Mouse (Mus musculus): ENCODE measurements around the gene Gucd1. TPM values are rescaled to one million over a fixed set of nuclear protein-coding genes. Genes with fewer than 3 reads are reported as not detected.

Gene Gucd1
- total and polyA plus RNA-seq, 2 experiments from 2014 or later = 12.6 to 41.2 TPM

DNA sequence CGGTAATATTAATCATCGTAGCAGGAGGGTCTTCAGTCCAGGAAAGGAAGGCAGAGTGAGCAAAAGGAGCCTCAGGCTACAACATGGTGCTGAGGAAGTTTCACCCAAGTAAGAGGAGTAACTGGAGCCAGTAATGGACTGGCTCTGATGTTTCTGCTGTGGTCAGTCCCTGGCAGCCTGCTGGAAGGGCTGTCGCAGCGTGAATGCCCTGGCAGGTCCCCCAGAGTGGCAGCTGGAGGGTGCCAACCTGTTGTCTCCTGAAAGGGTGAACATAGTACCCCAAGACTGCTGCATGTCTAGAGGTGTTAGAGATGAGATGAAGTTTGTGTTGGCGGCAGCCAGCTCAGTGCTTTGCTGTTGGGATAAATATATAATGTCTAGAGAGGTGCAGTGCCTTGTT, 2.8 kb upstream of the Gucd1 start:
- 92% methylated on average over 5 of the region's 5 CpGs for WGBS
- no peak overlapping the region for H3K4me3 ChIP-seq (ENCODE audit: low read depth, low read length)
- no peaks in the 10 kb centered on the region for H3K27me3 ChIP-seq (ENCODE audit: insufficient read depth, low read length)
- no peak for TF ChIP-seq CTCF (IDR thresholded peaks at IDR 0.05)
- DNase-seq (ENCODE audit: low spot score) (no peak), ATAC-seq (ENCODE audit: low FRiP score) (no peak)
- H3K9ac ChIP-seq (replicated peaks; ENCODE audit: low read length, poor library complexity, severe bottlenecking) = no peak overlapping the region
- no peaks in the 10 kb centered on the region for H3K9me3 ChIP-seq (ENCODE audit: low read length)
- H3K27ac ChIP-seq (ENCODE audit: low read depth, low read length) = no peak overlapping the region
- H3K4me2 ChIP-seq (ENCODE audit: low read depth, low read length, poor library complexity, severe bottlenecking) = no peak overlapping the region
- peaks cover 12% of the 10 kb centered on the region for H3K4me1 ChIP-seq (ENCODE audit: insufficient read depth, low read length)
- H3K36me3 ChIP-seq (ENCODE audit: insufficient read depth, low read length) = peaks cover 18% of the 10 kb centered on the region

DNA sequence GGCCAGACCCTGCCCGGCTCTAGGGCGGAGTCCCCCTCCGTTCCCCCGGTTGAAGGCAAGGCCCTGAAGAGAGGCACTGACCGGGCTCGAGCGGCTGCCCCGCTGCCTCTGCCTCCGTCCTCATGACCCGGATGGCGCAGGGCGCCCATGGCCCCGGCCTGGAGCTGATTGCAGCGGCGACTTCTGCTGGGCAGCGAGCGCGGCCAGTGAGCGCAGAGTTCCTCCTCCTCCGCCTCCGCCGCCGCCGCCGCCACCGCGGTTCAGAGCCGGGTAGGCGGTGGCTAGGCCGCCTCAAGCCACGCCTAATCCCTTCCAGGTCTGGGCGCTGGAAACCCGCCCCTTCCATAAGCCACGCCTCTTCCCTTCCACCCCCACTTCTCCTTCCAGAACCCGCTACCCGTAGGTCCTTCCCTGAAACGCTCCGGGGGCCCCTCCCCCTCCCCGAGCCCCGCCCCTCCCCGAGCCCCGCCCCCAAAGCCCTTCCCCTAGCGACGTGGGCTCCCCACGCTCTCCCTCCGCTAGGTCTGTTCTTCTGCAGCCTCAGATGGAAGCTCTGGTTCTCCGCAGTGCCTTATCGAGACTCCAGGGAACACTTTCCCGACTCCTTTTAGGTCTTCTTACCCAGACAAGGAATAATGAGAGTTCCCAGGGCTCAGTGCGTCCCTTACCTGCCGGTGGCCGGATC, 557 bp downstream of the Gucd1 start, which contains the start of gene Snrpd3:
TSS of gene Snrpd3 (plus strand) at position 479 of the 685 bp plus-strand sequence.
- H3K36me3 ChIP-seq (ENCODE audit: insufficient read depth, low read length) = peaks cover 12% of the 10 kb centered on the region
- WGBS = under 1% methylated on average over 45 of the region's 52 CpGs
- ATAC-seq (ENCODE audit: low FRiP score) (peak; percentile 94), DNase-seq (ENCODE audit: low spot score) (peak; percentile 98)
- H3K4me3 ChIP-seq (ENCODE audit: low read depth, low read length) = peak within 1 kb of the TSS; percentile 89
- H3K9ac ChIP-seq (replicated peaks; ENCODE audit: low read length, poor library complexity, severe bottlenecking) = peak within 1 kb of the TSS; percentile 89
- no peak for TF ChIP-seq CTCF (IDR thresholded peaks at IDR 0.05)
- peak within 1 kb of the TSS; percentile 84 for H3K4me2 ChIP-seq (ENCODE audit: low read depth, low read length, poor library complexity, severe bottlenecking)
- no peaks in the 10 kb centered on the region for H3K9me3 ChIP-seq (ENCODE audit: low read length)
- peak within 1 kb of the TSS; percentile 92 for H3K27ac ChIP-seq (ENCODE audit: low read depth, low read length)
- peaks cover 12% of the 10 kb centered on the region for H3K4me1 ChIP-seq (ENCODE audit: insufficient read depth, low read length)
- H3K27me3 ChIP-seq (ENCODE audit: insufficient read depth, low read length) = no peaks in the 10 kb centered on the region

DNA sequence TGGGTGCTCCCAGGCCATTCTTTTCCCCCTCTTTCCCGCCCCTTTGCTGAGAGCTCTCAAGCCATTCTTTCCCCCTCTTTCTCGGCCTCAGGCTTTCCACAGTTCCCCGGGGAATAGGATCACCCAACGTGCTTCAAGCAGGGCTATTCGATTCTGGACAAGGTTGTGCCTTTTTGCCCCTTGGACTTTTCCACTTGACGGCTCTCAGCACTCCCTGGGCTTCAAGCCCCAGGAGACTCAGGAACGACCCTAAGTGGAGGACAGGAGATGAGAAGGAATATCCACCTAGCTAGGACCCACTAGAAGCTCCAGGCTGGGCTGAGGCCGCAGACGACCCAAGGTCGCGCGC, 1.1 kb downstream of the Gucd1 start:
- Histone ChIP-seq H3K9me3 (ENCODE audit: low read length) (no peaks in the 10 kb centered on the region), H3K27me3 (ENCODE audit: insufficient read depth, low read length) (no peaks in the 10 kb centered on the region), H3K27ac (ENCODE audit: low read depth, low read length) (peak overlapping the region; percentile 92), H3K4me1 (ENCODE audit: insufficient read depth, low read length) (peaks cover 12% of the 10 kb centered on the region), H3K4me3 (ENCODE audit: low read depth, low read length) (peak overlapping the region; percentile 89), H3K9ac (replicated peaks; ENCODE audit: low read length, poor library complexity, severe bottlenecking) (peak overlapping the region; percentile 89), H3K4me2 (ENCODE audit: low read depth, low read length, poor library complexity, severe bottlenecking) (peak overlapping the region; percentile 84), H3K36me3 (ENCODE audit: insufficient read depth, low read length) (peaks cover 13% of the 10 kb centered on the region)
- ATAC-seq (ENCODE audit: low FRiP score) (no peak), DNase-seq (ENCODE audit: low spot score) (peak; percentile 20)
- no peak for TF ChIP-seq CTCF (IDR thresholded peaks at IDR 0.05)
- under 1% methylated on average over 12 of the region's 12 CpGs for WGBS

DNA sequence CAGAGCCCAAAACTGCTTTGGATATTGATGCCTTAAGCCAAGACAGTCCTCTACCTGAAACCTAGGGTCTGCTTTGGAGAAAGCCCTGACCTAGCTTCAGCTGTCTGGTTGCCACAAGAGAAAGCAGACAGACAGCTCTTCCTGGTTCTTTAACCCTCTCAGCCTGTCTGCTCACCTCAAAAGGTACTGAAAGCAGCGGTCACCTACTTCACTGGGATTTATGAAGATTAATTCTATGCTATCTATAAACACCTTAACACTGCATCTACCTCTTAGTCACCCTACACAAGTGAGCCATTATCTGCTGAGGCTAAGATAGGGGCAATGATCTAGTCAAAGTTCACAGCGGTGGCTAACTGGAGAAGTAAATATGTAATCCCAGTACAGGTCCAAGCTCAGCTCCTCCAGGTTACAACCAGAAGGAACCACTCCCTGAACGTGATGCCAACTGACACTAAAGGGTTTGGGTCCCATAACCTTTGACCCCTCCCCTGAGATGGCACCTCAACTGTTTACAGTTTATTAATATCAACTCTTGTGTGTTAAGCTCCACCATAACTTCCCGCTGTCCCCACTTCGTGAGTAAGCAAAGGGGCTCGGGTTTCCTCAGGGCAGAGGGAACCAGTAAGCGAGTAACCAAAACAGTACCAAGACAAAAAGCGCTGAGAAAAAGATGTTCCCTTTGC, 1.6 kb downstream of the Gucd1 start:
- ATAC-seq (ENCODE audit: low FRiP score) (no peak), DNase-seq (ENCODE audit: low spot score) (no peak)
- Histone ChIP-seq H3K27me3 (ENCODE audit: insufficient read depth, low read length) (no peaks in the 10 kb centered on the region), H3K36me3 (ENCODE audit: insufficient read depth, low read length) (peaks cover 14% of the 10 kb centered on the region), H3K9ac (replicated peaks; ENCODE audit: low read length, poor library complexity, severe bottlenecking) (peak overlapping the region; percentile 89), H3K9me3 (ENCODE audit: low read length) (no peaks in the 10 kb centered on the region), H3K4me1 (ENCODE audit: insufficient read depth, low read length) (peaks cover 12% of the 10 kb centered on the region), H3K27ac (ENCODE audit: low read depth, low read length) (peak overlapping the region; percentile 92), H3K4me3 (ENCODE audit: low read depth, low read length) (peak overlapping the region; percentile 89), H3K4me2 (ENCODE audit: low read depth, low read length, poor library complexity, severe bottlenecking) (peak overlapping the region; percentile 84)
- WGBS = 31% methylated on average over 8 of the region's 8 CpGs
- no peak for TF ChIP-seq CTCF (IDR thresholded peaks at IDR 0.05)

DNA sequence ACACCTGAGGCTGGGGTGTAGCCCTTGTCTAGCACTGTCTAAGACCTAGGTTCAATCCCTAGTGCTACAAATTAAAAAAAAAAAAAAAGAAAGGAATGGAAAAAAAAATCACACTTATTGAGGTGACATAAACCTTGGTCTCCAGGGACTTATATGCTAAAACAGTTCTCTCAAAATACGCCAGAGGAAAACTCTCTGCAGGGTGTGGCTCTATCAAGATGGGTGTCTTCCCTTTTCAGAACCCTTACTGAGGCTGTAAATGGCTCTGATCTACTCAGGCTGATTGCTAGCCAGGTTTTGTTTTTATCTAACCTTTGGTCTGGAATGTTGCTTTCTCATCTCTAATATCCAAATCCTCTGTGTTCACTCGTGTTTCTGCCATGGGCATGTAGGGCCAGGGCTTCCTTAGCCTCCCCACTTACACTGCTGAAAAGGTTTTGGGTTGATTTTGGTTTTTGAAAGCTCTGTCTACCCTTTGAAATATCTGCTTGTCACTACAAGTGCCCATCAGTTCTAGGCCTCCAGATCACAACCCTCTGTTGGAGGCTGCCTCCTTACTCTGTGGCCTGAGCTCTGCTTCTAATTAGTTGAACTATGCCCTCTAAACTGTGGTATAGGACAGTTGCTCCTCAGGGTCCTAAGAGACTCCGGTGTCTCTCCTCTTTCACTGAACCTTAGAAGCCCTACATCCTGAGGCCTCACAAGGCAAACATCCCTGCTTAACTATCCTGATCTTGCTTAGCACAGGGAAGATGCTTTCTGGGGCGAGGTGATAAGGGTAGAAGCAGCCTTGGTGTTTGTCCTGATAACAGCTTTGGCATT, 2.3 kb downstream of the Gucd1 start:
- H3K9ac ChIP-seq (replicated peaks; ENCODE audit: low read length, poor library complexity, severe bottlenecking) = no peak overlapping the region
- no peak overlapping the region for H3K4me3 ChIP-seq (ENCODE audit: low read depth, low read length)
- TF ChIP-seq CTCF (IDR thresholded peaks at IDR 0.05) = no peak

More for the DNA sequence above, 2.3 kb downstream of the Gucd1 start:
- 81% methylated on average over 4 of the region's 4 CpGs for WGBS
- peaks cover 12% of the 10 kb centered on the region for H3K4me1 ChIP-seq (ENCODE audit: insufficient read depth, low read length)
- ATAC-seq (ENCODE audit: low FRiP score) (no peak), DNase-seq (ENCODE audit: low spot score) (no peak)
- H3K36me3 ChIP-seq (ENCODE audit: insufficient read depth, low read length) = peaks cover 13% of the 10 kb centered on the region
- no peaks in the 10 kb centered on the region for H3K9me3 ChIP-seq (ENCODE audit: low read length)
- peak overlapping the region; percentile 84; the same call in 1 of the 2 replicates for H3K4me2 ChIP-seq (ENCODE audit: low read depth, low read length, poor library complexity, severe bottlenecking)
- H3K27me3 ChIP-seq (ENCODE audit: insufficient read depth, low read length) = no peaks in the 10 kb centered on the region
- H3K27ac ChIP-seq (ENCODE audit: low read depth, low read length) = 0 out of 2 replicates have a peak overlapping the region, but pooled peaks have one; percentile 18
